Mouse (Mus musculus) pancreas, adult 10 weeks (tissue): Measurements from ENCODE around the gene Sit1. TPM values are rescaled to one million over a fixed set of nuclear protein-coding genes. Genes with fewer than 3 reads are reported as not detected.

Experiments
- polyA plus RNA-seq: library from polyadenylated mRNA; stranded (reverse); fragments of 350-450 nt; fragmentation: Illumina TruSeq; extraction: RNeasy Lipid Tissue Mini Kit (QIAGEN cat#74804); gene quantifications from one replicate; pipeline ENCODE4 v1.2.3, GENCODE M21; 2015; ENCODE audit warnings: low read depth, low replicate concordance; ENCODE audit not compliant: insufficient read depth

Gene Sit1
- not detected for polyA plus RNA-seq

GRCm38 (mm10) chr4:43483535-43484091, at the start of gene Sit1:
Gene Sit1 (minus strand): TSS chr4:43483734.

GRCm38 (mm10) chr4:43506536-43507185, 23.1 kb upstream of the Sit1 start, which contains the start of gene Car9:
Gene Car9 (plus strand): TSS chr4:43506966.

GRCm38 (mm10) chr4:43499407-43500333, 16.1 kb upstream of the Sit1 start, which contains the start of gene Arhgef39:
Gene Arhgef39 (minus strand): TSS chr4:43499695.

GRCm38 (mm10) chr4:43492821-43493185, 9.3 kb upstream of the Sit1 start, which contains the start of gene Ccdc107:
Gene Ccdc107 (plus strand): TSS chr4:43492900.

GRCm38 (mm10) chr4:43454041-43454836, 29.3 kb downstream of the Sit1 start, which contains the start of gene Cd72:
Gene Cd72 (minus strand): TSS chr4:43454628.

GRCm38 (mm10) chr4:43441639-43442038, 41.9 kb downstream of the Sit1 start, which contains the start of gene Tesk1:
Gene Tesk1 (plus strand): TSS chr4:43441939.

Other genes starting within 250 kb of the Sit1 start
- gene Atp8b5, start 216.6 kb downstream of the Sit1 start, polyA plus RNA-seq, result 0.28 TPM
- 5.5 TPM for gene Rusc2, start 101.8 kb downstream of the Sit1 start, polyA plus RNA-seq
- not detected for gene Fam166b, start 54.6 kb downstream of the Sit1 start, polyA plus RNA-seq
- 7.8 TPM for gene Tesk1, start 41.8 kb downstream of the Sit1 start, polyA plus RNA-seq
- 1.8 TPM for gene Cd72, start 29.1 kb downstream of the Sit1 start, polyA plus RNA-seq
- 28.5 TPM for gene Ccdc107, start 9.2 kb upstream of the Sit1 start, polyA plus RNA-seq
- gene Arhgef39, start 16.0 kb upstream of the Sit1 start, polyA plus RNA-seq, result 3.8 TPM
- not detected for gene Car9, start 23.2 kb upstream of the Sit1 start, polyA plus RNA-seq
- gene Tpm2, start 40.0 kb upstream of the Sit1 start, polyA plus RNA-seq, result 37.2 TPM
- gene Creb3, start 78.6 kb upstream of the Sit1 start, polyA plus RNA-seq, result 21.2 TPM
- 19.2 TPM for gene Tln1, start 79.0 kb upstream of the Sit1 start, polyA plus RNA-seq
- gene Rgp1, start 95.0 kb upstream of the Sit1 start, polyA plus RNA-seq, result 6.8 TPM
- 4.6 TPM for gene Gba2, start 95.1 kb upstream of the Sit1 start, polyA plus RNA-seq
- gene Msmp, start 100.8 kb upstream of the Sit1 start, polyA plus RNA-seq, result not detected
- gene Npr2, start 148.2 kb upstream of the Sit1 start, polyA plus RNA-seq, result 10.7 TPM
- 1.1 TPM for gene Spag8, start 169.9 kb upstream of the Sit1 start, polyA plus RNA-seq
- 22.0 TPM for gene Hint2, start 172.7 kb upstream of the Sit1 start, polyA plus RNA-seq
- gene Tmem8b, start 185.2 kb upstream of the Sit1 start, polyA plus RNA-seq, result 1.8 TPM
- gene Fam221b, start 185.4 kb upstream of the Sit1 start, polyA plus RNA-seq, result 0.20 TPM
- not detected for gene Olfr70, start 217.1 kb upstream of the Sit1 start, polyA plus RNA-seq
- not detected for gene Olfr71, start 226.5 kb upstream of the Sit1 start, polyA plus RNA-seq
- 3.5 TPM for gene Hrct1, start 243.5 kb upstream of the Sit1 start, polyA plus RNA-seq
- 0.65 TPM for gene Spaar, start 246.3 kb upstream of the Sit1 start, polyA plus RNA-seq